Mouse (Mus musculus): ENCODE results near the gene Micall1.

- TF ChIP-seq CTCF (conservative IDR thresholded peaks at IDR 0.05; ENCODE audit: low read length): no peak
- TF ChIP-seq NANOG (IDR thresholded peaks at IDR 0.05; ENCODE audit: borderline replicate concordance, low read length): no peak
These were observed 2.9 kb upstream of the Micall1 start for GRCm38 (mm10) chr15:79105804-79106203.

Measured in E14TG2a.4 (cell line).